Mouse (Mus musculus) thymus, postnatal 36 days (tissue): ENCODE measurements around the gene Elmod3.
"Not testable (repeated sequence)": the region's sequence is repeated elsewhere in the genome, so short reads cannot be mapped to it uniquely, and the experiment has no call there.

Experiments
- DNase-seq, 2 experiments: peaks; one replicate each; pipeline ENCODE4 v3.0.0; 2022; ENCODE audit warnings: mixed read lengths in 2 of 2

Elmod3 gene

GRCm38 (mm10) chr6:72533555-72533954 is 64.7 kb downstream of the Elmod3 start:
- DNase-seq = not testable (repeated sequence)

GRCm38 (mm10) chr6:72532580-72532979 is 65.6 kb downstream of the Elmod3 start:
- DNase-seq = no peak

DNA sequence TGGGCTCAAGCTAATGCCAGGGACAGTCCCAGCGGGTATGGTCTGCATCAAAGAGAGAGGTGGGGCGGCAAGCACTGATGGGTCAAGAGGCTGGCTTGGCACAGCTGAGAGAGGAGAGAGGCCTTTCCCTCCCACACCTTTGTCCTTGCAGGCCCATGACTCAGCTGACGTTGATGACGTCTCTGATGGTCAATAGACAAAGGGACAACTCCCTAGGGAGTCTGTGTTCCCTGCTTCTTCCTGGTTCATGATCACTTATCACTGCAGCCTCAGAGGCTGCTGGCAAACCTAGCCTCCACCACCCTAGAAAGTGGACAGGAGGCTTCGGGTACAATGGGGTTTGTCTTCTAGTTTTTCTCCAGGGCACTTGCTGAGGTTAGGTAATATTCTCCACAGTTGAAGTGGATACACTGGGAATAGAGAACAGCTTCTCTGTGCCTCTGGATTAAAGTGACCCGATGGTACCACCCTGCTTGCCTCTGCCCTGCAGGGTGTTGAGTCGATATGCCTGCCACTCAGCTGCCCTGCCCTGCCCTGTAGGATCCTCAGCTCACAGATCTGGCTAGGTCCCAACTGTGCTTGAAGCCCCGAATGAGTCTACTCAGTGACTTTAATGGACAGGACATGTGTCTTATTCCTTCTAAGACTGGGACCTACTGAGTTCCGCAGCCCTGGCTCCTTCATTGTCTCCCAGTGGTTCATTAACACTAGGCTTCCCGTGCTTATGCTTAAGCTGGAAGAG is 69.6 kb downstream of the Elmod3 start:
- DNase-seq = no peak

DNA sequence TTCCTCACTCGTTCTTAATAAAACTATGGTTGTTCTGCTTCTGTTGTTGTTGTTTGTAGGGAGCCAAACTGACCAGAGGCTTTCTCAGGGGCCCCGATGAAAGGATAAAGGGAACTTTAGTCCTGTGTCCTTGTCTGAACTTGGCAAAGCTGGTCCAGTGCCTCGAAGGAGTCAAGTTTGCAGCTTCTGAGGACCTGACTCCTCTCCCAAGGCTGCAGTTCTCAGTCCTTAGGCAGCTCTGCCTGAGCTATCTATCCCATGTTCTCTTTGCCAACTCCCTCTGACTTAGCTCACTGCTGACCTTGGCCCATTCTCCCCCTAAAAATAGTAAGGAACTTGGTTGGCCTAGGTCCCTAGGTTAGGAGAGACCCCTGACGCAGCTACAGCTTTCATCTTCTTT is 71.1 kb downstream of the Elmod3 start:
- DNase-seq = no peak

DNA sequence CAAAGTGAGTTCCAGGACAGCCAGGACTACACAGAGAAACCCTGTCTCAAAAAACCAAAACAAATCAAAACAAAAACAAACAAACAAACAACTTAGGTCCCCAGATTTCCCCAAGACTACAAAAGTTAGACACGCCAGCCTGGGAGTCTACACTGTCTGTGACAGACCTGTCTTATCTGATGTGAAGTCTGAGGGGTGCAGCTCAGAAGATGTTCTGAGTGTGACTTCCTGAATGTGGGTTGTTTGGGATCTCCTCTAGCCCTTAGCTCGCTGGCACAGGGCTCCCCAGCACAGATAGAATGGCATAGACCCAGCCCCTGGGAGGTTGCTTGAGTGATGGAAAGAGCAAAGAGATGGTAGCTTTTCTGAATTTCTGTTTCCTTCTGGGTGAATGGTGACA is 74.1 kb downstream of the Elmod3 start:
- no peak for DNase-seq

DNA sequence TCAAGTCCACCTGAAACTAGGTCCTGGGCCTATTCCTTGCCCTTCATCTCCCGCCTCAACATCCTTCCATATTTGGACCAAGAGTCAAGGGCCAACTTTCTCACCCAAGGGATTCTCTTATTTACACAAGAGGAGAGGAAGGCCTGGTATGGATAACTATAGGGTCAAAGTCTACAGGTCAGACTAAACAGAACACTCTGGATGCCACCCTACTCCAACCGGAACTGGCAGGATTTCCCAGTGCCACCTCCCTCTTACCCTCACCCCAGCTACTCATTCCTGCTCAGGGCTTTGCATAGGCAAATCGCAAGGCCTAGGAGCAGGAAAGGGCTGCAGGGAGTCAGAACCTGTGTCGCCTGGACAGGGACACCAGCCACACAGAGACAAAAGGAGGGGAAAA is 75.0 kb downstream of the Elmod3 start:
- DNase-seq = no peak

- no peak for DNase-seq
Measured at GRCm38 (mm10) chr6:72522288-72522687, 75.9 kb downstream of the Elmod3 start.

DNA sequence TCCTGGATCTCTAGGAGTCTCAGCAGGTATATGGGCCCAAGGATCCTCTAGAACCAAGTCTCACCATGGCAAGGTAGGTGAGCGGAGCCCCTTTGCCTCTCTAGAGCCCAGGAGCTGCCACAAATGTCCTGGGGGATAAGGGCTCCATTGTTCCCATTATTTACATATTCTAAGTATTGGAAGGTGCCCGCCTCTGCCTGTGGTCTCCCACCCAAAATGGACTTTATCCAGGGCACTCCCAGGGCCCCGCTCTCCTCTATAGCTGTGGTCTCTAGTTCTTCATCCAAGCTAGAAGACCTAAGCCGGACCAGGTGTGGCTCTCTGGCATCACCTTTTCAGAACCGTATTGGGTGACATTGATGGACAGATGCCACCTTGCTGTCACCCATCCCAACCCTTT is 76.6 kb downstream of the Elmod3 start, which contains the start of gene Sh2d6:
Gene Sh2d6, minus strand, starts transcription at position 101 of the 400 bp plus-strand sequence.
- no peak for DNase-seq

- DNase-seq = no peak
Measured at GRCm38 (mm10) chr6:72520904-72521303, 77.3 kb downstream of the Elmod3 start.

GRCm38 (mm10) chr6:72519892-72520663 is 78.1 kb downstream of the Elmod3 start:
- DNase-seq = no peak

DNA sequence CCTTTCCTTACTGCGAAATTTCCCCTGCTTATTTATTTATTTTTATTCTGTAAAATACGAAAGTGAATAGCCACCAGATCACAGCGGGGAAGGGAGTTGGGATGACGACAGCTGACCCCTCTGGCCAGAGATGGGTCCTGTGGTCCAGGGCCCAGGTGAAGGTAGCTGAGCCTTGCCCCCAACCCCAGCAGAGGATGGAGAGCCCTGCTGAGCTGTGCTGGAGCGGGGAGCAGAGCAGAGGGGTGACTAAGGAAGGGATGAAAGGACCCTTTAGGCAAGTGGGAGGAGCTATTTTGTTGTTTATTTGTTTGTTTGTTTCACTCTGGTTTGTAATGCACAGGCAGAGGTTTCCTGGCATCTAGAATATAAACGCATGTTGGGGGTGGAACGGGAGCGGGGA is 78.9 kb downstream of the Elmod3 start:
- no peak for DNase-seq

- no peak for DNase-seq
Measured at GRCm38 (mm10) chr6:72518842-72519241, 79.4 kb downstream of the Elmod3 start.
